Mouse (Mus musculus) MEL (cell line): ENCODE measurements at regions not wholly inside any gene's neighbourhood (a gene's known extent, or its start where the extent isn't known, plus 50 kb on each side); places are given as distances from the start of the nearest gene placed in this dataset.

Source experiments
- DNase-seq: peaks from one replicate; pipeline ENCODE4 v3.0.0; 2011; ENCODE audit warnings: low read depth, low spot score
- H3K27ac ChIP-seq: 2 replicates; pipeline ENCODE4 v1.5.1; 2012; ENCODE audit warnings: low read depth, mild to moderate bottlenecking, control low read depth, low read length, moderate library complexity; ENCODE audit not compliant: control insufficient read depth
- H3K27me3 ChIP-seq, 2 experiments: fragments of 150-350 bp in 1 of 2; sonication (generic) in 1 of 2; 2 replicates each; pipeline ENCODE4 v1.6.1; 2012; ENCODE audit warnings: low read length in 2 of 2, mild to moderate bottlenecking in 2 of 2, improper control_type of control experiment in 1 of 2, moderate library complexity in 1 of 2; ENCODE audit not compliant: insufficient read depth in 2 of 2, control insufficient read depth in 1 of 2
- H3K36me3 ChIP-seq, 2 experiments: 2 replicates each; pipeline ENCODE4 v1.6.1; 2012 to 2014; ENCODE audit warnings: low read length in 2 of 2, improper control_type of control experiment in 1 of 2, inconsistent platforms in 1 of 2, mild to moderate bottlenecking in 1 of 2; ENCODE audit not compliant: insufficient read depth in 2 of 2, control insufficient read depth in 1 of 2
- H3K4me1 ChIP-seq, 2 experiments: fragments of 150-350 bp in 1 of 2; sonication (generic) in 1 of 2; 2 replicates each; pipeline ENCODE4 v1.6.1; 2012; ENCODE audit warnings: low read length in 2 of 2, improper control_type of control experiment in 1 of 2, mild to moderate bottlenecking in 1 of 2; ENCODE audit not compliant: insufficient read depth in 2 of 2, control insufficient read depth in 1 of 2
- H3K4me3 ChIP-seq, 2 experiments: fragments of 150-350 bp in 1 of 2; sonication (generic) in 1 of 2; 2 replicates each; pipeline ENCODE4 v1.5.1; 2012; ENCODE audit warnings: low read depth in 2 of 2, low read length in 2 of 2, mild to moderate bottlenecking in 2 of 2, moderate library complexity in 2 of 2, control low read depth in 1 of 2, improper control_type of control experiment in 1 of 2; ENCODE audit not compliant: control insufficient read depth in 1 of 2, insufficient read depth in 1 of 2
- H3K79me2 ChIP-seq: 2 replicates; pipeline ENCODE4 v1.6.1; 2012; ENCODE audit warnings: mild to moderate bottlenecking, low read length, moderate library complexity; ENCODE audit not compliant: control insufficient read depth, poor library complexity, insufficient read depth
- H3K9ac ChIP-seq: 2 replicates; pipeline ENCODE4 v1.6.1; 2012; ENCODE audit warnings: low read depth, mild to moderate bottlenecking, control low read depth, low read length, moderate library complexity; ENCODE audit not compliant: control insufficient read depth, poor library complexity, severe bottlenecking
- H3K9me3 ChIP-seq: fragments of 150-350 bp; sonication (generic); replicated peaks from 2 replicates; pipeline ENCODE4 v1.6.1; 2012; ENCODE audit warnings: mild to moderate bottlenecking, low read length, improper control_type of control experiment, moderate library complexity; ENCODE audit not compliant: insufficient read depth
- CHD1 ChIP-seq: IDR thresholded peaks from 2 replicates; pipeline ENCODE4 v1.6.1; 2012; ENCODE audit warnings: low read depth, mild to moderate bottlenecking, inconsistent platforms, low read length, improper control_type of control experiment
- CHD2 ChIP-seq: IDR thresholded peaks from 2 replicates; pipeline ENCODE4 v1.6.1; 2011; ENCODE audit warnings: low read length, improper control_type of control experiment
- CTCF ChIP-seq, 3 experiments: IDR thresholded peaks in 2 of 3; conservative IDR thresholded peaks in 1 of 3; 2 replicates each; pipeline ENCODE4 v1.5.1; 2011 to 2012; ENCODE audit warnings: low read length in 3 of 3, low read depth in 2 of 3, mild to moderate bottlenecking in 2 of 3, improper control_type of control experiment in 1 of 3, inconsistent platforms in 1 of 3, mixed read lengths in 1 of 3, moderate library complexity in 1 of 3; ENCODE audit not compliant: control insufficient read depth in 1 of 3, insufficient read depth in 1 of 3, poor library complexity in 1 of 3, severe bottlenecking in 1 of 3
- E2F4 ChIP-seq: IDR thresholded peaks from 2 replicates; pipeline ENCODE4 v1.6.1; 2011; ENCODE audit warnings: low read depth, low read length, improper control_type of control experiment, borderline replicate concordance
- ELF1 ChIP-seq: IDR thresholded peaks from 2 replicates; pipeline ENCODE4 v1.6.1; 2014; ENCODE audit warnings: low read depth, mild to moderate bottlenecking, inconsistent platforms, low read length, improper control_type of control experiment, moderate library complexity
- ETS1 ChIP-seq: IDR thresholded peaks from 2 replicates; pipeline ENCODE4 v1.6.1; 2012; ENCODE audit warnings: low read depth, mild to moderate bottlenecking, inconsistent platforms, low read length, improper control_type of control experiment, moderate library complexity
- MAX ChIP-seq: IDR thresholded peaks from 2 replicates; pipeline ENCODE4 v1.6.1; 2011; ENCODE audit warnings: low read length, improper control_type of control experiment
- MEF2A ChIP-seq: IDR thresholded peaks from 2 replicates; pipeline ENCODE4 v1.6.1; 2014; ENCODE audit warnings: low read depth, mild to moderate bottlenecking, inconsistent platforms, low read length, improper control_type of control experiment; ENCODE audit not compliant: poor library complexity, insufficient replicate concordance, severe bottlenecking; ENCODE audit errors: extremely low read depth
- MXI1 ChIP-seq: IDR thresholded peaks from 2 replicates; pipeline ENCODE4 v1.6.1; 2011; ENCODE audit warnings: mild to moderate bottlenecking, low read depth, low read length, improper control_type of control experiment
- MYC ChIP-seq: IDR thresholded peaks from 2 replicates; pipeline ENCODE4 v1.6.1; 2011; ENCODE audit warnings: low read depth, mild to moderate bottlenecking, low read length, improper control_type of control experiment, moderate library complexity
- NRF1 ChIP-seq: IDR thresholded peaks from 2 replicates; pipeline ENCODE4 v1.6.1; 2014; ENCODE audit warnings: low read depth, mild to moderate bottlenecking, inconsistent platforms, low read length, improper control_type of control experiment, moderate library complexity; ENCODE audit not compliant: poor library complexity, insufficient read depth, severe bottlenecking
- POLR2AphosphoS2 ChIP-seq: IDR thresholded peaks from 2 replicates; pipeline ENCODE4 v1.6.1; 2011; ENCODE audit warnings: low read length, improper control_type of control experiment
- POLR2AphosphoS5 ChIP-seq: IDR thresholded peaks from 2 replicates; pipeline ENCODE4 v1.6.1; 2012; ENCODE audit warnings: low read depth, borderline replicate concordance, mild to moderate bottlenecking, inconsistent platforms, low read length, moderate library complexity, mixed read lengths
- RCOR1 ChIP-seq: IDR thresholded peaks from 2 replicates; pipeline ENCODE4 v1.6.1; 2012; ENCODE audit warnings: low read depth, mild to moderate bottlenecking, inconsistent platforms, low read length, improper control_type of control experiment
- SIN3A ChIP-seq: IDR thresholded peaks from 2 replicates; pipeline ENCODE4 v1.6.1; 2012; ENCODE audit warnings: low read length, improper control_type of control experiment, inconsistent platforms
- SMC3 ChIP-seq: IDR thresholded peaks from 2 replicates; pipeline ENCODE4 v1.6.1; 2011; ENCODE audit warnings: low read depth, low read length, improper control_type of control experiment
- TAL1 ChIP-seq: IDR thresholded peaks from 2 replicates; pipeline ENCODE4 v1.6.1; 2012; ENCODE audit warnings: mild to moderate bottlenecking, inconsistent platforms, low read length, moderate library complexity, mixed read lengths
- TBP ChIP-seq: IDR thresholded peaks from 2 replicates; pipeline ENCODE4 v1.8.0; 2011; ENCODE audit warnings: low read depth, low read length, improper control_type of control experiment
- TCF12 ChIP-seq: IDR thresholded peaks from 2 replicates; pipeline ENCODE4 v1.6.1; 2014; ENCODE audit warnings: low read depth, mild to moderate bottlenecking, inconsistent platforms, low read length, improper control_type of control experiment, moderate library complexity
- UBTF ChIP-seq: IDR thresholded peaks from 2 replicates; pipeline ENCODE4 v1.6.1; 2012; ENCODE audit warnings: low read depth, mild to moderate bottlenecking, inconsistent platforms, low read length, improper control_type of control experiment, moderate library complexity, borderline replicate concordance; ENCODE audit not compliant: insufficient read depth
- USF1 ChIP-seq: IDR thresholded peaks from 2 replicates; pipeline ENCODE4 v1.6.1; 2014; ENCODE audit warnings: low read depth, mild to moderate bottlenecking, inconsistent platforms, low read length, improper control_type of control experiment, moderate library complexity
- USF2 ChIP-seq, 2 experiments: IDR thresholded peaks; 2 replicates each; pipeline ENCODE4 v1.6.1; 2011 to 2012; ENCODE audit warnings: improper control_type of control experiment in 2 of 2, low read length in 2 of 2, borderline replicate concordance in 1 of 2, inconsistent platforms in 1 of 2, low read depth in 1 of 2, mild to moderate bottlenecking in 1 of 2; ENCODE audit not compliant: insufficient read depth in 1 of 2
- ZC3H11A ChIP-seq: IDR thresholded peaks from 2 replicates; pipeline ENCODE4 v1.6.1; 2012; ENCODE audit warnings: low read depth, mild to moderate bottlenecking, inconsistent platforms, low read length, improper control_type of control experiment
- ZMIZ1 ChIP-seq: IDR thresholded peaks from 2 replicates; pipeline ENCODE4 v1.6.1; 2012; ENCODE audit warnings: low read depth, mild to moderate bottlenecking, inconsistent platforms, low read length, improper control_type of control experiment, moderate library complexity
- ZNF384 ChIP-seq: IDR thresholded peaks from 2 replicates; pipeline ENCODE4 v1.6.1; 2012; ENCODE audit warnings: low read depth, mild to moderate bottlenecking, inconsistent platforms, low read length, improper control_type of control experiment

DNA sequence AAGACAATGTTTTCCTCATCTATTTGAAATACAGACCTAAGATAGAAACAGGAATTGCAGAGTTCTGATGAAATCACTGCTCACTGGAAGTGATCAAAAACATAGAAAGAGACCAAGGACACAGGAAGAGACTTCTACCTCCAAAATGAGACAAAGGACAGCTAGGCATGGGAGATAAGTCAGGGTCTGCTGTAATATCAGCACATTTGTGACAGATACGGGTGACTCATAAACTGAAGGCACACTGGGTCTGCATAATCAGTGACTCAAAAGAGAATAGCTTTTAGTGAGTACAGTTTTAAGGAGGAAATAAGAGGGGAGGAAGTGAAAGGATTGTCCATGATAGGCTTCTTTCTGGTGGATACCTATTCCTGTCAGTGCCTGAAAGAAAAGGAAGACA, 719.7 kb downstream of the Efna5 start (continued):
- TF ChIP-seq USF2 (IDR thresholded peaks at IDR 0.05; ENCODE audit: borderline replicate concordance in 1 of 2, insufficient read depth in 1 of 2, low read depth in 1 of 2, low read length in 2 of 2), result no peak
- peak; percentile 94 for TF ChIP-seq RCOR1
- TF ChIP-seq MAX, result no peak
- TF ChIP-seq USF1, result no peak
- TF ChIP-seq CHD1, result no peak
- no peak for TF ChIP-seq SMC3
- no peak for TF ChIP-seq ZNF384
- TF ChIP-seq MXI1, result no peak
- TF ChIP-seq TBP, result no peak
- TF ChIP-seq MYC, result peak; percentile 71
- no peak for TF ChIP-seq ELF1
- no peak for TF ChIP-seq CTCF (IDR thresholded peaks at IDR 0.05 in 2 of 3, conservative IDR thresholded peaks at IDR 0.05 in 1 of 3; ENCODE audit: control insufficient read depth in 1 of 3, insufficient read depth in 1 of 3, low read depth in 2 of 3, low read length in 3 of 3, poor library complexity in 1 of 3, severe bottlenecking in 1 of 3)
- TF ChIP-seq NRF1, result no peak
- TF ChIP-seq TCF12, result peak; percentile 86
- TF ChIP-seq CHD2, result no peak
- TF ChIP-seq POLR2AphosphoS2, result no peak

DNA sequence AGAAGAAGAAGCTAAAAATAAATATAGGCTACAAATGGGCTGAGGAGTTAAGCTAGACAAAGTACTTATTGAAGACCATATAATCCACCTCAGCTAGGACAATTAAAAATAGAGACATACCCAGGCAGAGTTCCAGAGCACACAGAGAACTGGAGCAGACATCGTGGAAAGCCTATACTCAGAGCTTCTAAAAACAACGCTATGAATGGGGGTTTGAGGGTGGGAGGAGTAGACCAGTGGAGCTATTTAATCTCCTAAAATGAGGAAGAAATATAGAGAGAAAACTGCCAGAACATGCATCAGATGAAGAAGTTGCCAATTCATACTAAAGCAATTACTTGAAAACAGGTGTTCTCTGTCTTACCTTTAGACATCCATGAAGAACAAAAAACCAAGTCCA, 720.8 kb downstream of the Efna5 start:
- Histone ChIP-seq H3K4me1 (peaks cover 6 to 7% of the 10 kb centered on the region in 2 experiments), H3K79me2 (no peaks in the 10 kb centered on the region), H3K9ac (no peak overlapping the region), H3K4me3 (no peak overlapping the region), H3K27me3 (no peaks in the 10 kb centered on the region), H3K9me3 (no peaks in the 10 kb centered on the region)
- TF ChIP-seq MXI1 (no peak), ETS1 (0 out of 2 replicates have a peak, but pooled peaks have one; percentile 7)
- TF ChIP-seq, all 39 proteins: peak for 1
- Histone ChIP-seq H3K27ac (no peak overlapping the region), H3K36me3 (peaks cover 0 to 30% of the 10 kb centered on the region in 2 experiments; a peak in 2 of 4 replicates)
- peak; percentile 50 for DNase-seq

DNA sequence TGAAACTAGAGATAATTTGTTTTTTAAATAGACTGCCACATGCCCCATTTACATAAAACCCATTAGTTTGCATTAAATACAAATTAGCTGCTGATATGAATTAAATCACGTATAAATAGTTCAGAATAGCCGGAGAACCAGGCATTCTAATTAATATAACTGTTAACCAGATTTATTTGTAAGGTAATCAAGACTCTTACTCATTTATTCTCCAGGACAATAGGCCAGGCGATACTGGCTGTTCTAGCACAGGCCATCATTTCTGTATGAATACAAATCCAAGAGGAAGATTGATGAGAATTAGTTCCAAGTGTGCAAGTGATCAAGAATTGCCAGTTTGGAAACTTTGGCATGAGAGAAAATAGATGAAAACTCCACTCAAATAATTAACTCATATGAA, 746.1 kb downstream of the Efna5 start:
- Histone ChIP-seq H3K9me3 (no peaks in the 10 kb centered on the region), H3K4me3 (no peak overlapping the region), H3K27ac (no peak overlapping the region), H3K9ac (no peak overlapping the region), H3K36me3 (no peaks in the 10 kb centered on the region; a peak in 1 of 4 replicates), H3K79me2 (no peaks in the 10 kb centered on the region), H3K4me1 (no peaks in the 10 kb centered on the region), H3K27me3 (no peaks in the 10 kb centered on the region)
- no peak for DNase-seq
- TF ChIP-seq ZMIZ1 (no peak), ZC3H11A (no peak), TBP (no peak), TCF12 (no peak), E2F4 (no peak), MEF2A (no peak), NRF1 (no peak), CHD2 (no peak), USF2 (IDR thresholded peaks at IDR 0.05; ENCODE audit: borderline replicate concordance in 1 of 2, insufficient read depth in 1 of 2, low read depth in 1 of 2, low read length in 2 of 2) (no peak), ZNF384 (no peak), UBTF (no peak), ELF1 (no peak), POLR2AphosphoS2 (no peak), SIN3A (no peak), POLR2AphosphoS5 (no peak), TAL1 (no peak)
